Mouse (Mus musculus) retina, postnatal 7 days (tissue): ENCODE results near the gene Gm21970.

Experiments used
- DNase-seq: peaks from one replicate; pipeline ENCODE4 v3.0.0-alpha.2; 2012; ENCODE audit warnings: low read depth, low spot score

Gene Gm21970

DNA sequence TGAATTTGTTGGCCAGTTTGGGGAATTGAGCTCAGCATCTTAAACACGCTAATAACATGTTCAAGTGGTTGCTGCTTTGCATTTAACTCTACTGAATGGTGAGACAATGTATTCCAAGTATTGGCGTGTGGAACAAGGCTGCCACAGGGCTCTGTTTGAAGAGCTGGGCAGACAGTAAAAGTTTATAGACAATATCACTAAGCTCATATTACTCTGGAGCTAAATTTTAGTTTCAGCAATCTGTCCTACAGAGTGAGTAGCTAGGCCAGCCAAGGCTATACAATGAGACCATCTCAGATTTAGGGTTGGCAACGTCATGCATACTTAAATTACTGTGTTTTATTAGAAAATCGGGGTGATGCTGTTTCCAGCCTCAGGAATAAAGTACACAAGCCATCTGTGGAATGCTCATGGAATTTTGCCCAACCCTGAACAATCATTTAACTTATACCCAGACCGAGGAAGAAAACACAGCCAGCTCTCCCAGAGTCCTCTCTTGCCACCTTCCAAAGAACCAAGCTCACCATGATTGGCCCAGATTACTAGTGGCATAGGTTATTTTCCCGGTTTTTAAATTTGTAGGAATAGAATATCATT lies 10.1 kb downstream of the Gm21970 start:
- DNase-seq = no peak

DNA sequence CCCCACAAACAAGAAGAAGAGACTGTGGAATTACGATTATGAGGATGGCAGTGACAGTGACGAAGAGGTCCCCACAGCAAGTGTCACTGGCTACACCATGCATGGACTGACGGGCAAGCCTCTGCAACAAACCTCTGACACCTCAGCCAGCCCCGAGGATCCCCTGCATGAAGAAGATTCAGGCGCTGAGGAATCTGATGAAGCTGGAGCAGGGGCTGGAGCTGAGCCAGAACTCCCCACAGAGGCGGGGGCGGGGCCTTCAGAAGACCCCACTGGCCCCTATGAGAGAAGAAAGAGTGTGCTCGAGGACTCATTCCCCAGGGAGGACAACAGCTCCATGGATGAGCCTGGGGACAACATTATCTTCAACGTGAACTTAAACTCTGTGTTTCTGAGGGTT lies 12.3 kb downstream of the Gm21970 start:
- DNase-seq = no peak

DNA sequence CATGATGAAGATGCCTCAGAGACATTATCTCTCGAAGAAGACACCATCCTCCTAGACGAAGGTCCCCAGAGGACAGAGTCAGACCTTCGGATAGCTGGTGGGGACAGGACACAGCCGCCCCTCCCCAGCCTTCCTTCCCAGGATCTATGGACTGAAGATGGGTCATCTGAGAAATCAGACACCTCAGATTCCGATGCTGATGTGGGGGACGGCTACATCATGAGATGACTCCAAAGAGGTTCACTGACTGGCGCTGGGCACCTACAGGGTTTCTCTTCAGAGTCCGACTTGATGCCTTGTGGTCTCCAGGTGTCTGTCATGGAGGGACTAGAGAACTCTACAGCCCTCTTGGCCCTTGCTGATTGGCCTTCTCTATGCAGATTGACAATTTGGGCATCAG lies 12.7 kb downstream of the Gm21970 start:
- DNase-seq = no peak

DNA sequence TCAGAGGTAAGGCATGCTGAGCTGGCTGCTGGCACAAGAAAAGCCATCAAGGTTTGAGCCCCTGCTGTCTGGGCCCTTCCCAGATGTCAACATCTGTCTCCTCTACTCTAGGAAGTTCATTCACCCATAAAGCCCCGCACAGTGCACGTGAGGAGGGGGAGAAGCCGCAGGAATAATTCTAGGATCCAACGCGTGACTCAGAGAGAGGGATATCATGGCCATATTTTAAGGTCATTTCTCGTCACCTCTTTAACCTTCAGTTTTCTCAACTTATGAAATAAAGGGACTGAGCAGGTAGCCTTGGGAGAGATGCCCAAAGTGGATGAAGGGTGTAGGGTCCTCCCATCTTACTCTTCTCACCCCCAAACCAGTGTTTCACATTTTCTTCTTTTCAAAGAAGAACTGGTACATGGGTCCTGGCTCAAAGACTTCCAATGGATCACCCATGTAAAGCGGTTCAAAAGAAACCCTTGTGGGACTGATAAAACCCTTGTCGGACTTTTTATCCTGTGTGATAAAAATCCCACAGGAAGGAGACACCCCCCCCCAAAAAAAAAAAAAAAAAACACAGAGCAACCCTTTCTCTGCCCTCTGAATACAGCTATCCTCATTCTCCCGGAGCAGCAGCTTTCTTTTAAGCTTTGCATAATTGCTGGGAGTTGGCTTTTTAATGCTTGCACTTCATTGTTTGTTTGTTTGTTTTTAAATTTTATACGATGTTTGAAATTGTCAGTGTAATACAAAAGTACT lies 13.5 kb downstream of the Gm21970 start:
- DNase-seq = no peak

DNA sequence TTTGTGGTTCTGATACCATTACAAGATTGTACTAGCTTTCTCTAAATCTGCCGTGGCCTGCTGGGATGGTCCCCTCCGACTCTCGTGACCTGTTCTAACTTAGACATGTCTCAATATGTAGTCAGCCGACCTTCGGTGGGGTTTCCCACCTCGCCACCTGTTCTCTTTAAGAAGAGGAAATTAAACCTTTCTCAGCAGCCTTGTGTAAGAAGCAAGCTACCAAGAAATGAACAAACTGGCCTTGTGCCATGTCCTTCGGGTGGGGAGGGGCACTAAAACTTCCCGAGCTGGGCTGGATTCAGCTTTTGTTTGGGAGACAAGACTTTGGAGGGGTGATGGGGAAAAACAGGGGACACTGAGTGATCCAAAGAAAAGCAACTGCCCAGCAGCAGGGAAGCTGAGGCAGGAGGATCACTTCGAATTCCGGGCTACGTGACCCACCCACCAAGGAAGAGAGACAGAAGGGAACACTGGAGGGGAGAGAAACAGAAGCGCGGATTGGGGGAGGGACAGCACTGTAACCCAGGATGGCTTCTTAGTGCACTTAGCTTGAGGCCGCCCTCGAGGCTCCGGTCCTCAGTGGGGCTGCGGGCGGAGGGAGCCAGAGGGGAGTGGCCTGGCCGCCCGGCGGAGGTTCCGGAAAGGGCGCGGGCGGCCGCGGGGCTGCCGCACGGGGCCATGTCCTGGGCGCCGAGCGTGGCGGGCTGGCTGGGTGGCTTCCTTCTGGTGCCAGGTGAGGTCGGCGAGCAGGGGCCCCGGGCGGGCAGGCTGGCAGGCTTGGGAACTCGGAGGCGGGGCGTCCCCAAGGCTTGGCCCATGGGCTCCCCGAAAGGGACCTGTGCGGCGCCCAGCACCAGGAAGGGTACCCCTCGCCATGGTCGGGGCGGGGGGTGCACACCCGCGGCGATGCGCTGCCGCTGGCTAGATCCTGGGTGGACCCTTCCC lies 14.4 kb downstream of the Gm21970 start, which contains the start of gene Il10rb:
TSS of gene Il10rb (plus strand) at position 525 of the 945 bp plus-strand sequence.
- DNase-seq = no peak

DNA sequence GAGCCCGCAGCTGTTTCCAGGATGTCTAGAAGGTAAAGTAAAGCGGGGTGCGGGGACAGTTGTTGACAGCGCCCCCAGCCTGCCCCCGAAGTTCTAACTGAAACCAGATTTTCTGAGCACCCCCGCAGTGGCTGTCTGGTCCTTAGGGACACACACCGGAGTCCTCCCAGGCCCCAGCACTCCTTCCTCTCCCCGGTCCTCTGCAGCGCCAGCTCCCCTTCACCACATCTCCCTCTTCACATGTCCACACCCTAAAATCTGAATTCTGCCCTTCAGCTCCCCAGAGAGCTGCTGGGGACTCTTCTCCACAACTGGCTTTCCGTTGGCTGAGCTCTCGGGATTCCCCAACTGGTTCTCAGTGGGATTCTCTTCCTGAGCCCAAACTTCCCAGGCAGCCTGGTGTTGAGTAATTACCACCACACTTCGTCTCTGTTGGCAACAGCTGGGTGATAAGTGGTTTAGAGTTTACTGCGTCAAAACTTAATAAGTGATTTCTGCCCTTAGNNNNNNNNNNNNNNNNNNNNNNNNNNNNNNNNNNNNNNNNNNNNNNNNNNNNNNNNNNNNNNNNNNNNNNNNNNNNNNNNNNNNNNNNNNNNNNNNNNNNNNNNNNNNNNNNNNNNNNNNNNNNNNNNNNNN lies 15.2 kb downstream of the Gm21970 start:
- no peak for DNase-seq

DNA sequence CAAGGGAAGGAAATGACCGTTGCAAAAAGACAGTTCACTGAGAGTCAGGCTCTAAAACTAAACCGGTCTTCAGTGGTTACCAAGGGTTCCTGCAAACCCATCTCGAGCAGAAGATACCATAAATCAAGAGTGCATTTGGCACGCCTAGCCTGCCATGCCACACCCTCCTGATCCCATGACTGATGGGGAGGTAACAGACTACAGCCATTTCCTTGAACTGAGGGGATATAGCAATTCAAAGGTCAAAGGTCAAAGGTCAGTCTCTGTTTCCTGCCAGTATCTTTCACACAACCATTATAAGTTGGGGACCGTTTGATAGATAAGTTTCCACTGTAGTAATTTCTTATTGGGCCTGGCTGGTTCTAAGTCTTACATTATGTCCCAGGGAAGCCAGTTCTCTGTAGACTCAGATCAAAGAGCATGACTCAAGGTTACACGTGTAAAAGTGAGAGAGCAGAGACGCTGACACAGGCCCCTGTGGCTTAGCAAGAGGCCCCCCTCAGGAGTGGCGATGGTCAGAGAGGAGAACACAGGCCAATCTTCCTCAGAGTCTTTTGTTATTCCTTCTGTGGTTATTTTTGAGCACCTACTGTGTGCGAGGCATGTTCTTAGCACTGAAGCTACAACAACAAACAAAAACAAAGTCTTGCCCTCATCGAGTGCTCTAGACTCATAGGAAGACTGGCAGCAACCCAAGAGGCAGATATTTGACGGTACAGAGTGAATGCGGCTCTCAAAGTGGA lies 21.8 kb downstream of the Gm21970 start:
- DNase-seq = no peak

DNA sequence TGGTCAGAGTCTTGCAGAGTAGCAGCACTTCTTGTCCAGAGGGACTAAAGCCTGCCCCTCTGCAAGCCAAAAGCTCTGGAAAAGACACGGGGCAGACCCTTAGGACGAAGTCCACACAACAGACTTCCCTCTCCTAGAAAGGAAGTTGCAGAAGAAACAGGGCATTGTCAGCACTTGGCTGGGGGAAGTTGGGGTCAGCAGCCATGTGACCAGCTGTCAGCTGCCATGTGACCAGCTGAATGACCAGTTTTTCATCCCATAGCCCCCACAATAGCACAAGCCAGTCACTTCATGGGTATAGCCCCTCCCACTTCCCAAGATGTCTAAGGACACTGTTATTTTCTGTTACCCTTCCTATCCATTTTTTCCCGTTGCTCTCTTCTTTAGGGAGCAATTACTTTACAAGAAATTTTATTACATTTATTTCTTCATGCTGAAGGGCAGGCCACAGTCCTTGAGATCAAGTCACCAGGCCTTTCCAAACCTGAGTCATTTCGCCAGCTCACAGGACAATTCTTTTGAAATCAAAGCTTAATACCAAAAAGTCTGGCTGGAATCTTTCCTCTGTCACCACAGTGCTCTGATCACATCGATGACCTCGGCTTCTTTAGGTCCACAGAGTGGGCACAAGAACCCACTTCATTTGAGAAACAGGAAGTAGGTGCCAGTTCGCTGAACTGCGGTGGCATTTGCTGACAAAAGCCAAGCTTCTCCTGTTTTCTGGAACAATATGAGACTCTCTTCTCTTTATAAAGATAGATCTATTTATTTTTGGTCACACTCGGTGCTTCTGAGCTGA lies 24.1 kb downstream of the Gm21970 start:
- no peak for DNase-seq

DNA sequence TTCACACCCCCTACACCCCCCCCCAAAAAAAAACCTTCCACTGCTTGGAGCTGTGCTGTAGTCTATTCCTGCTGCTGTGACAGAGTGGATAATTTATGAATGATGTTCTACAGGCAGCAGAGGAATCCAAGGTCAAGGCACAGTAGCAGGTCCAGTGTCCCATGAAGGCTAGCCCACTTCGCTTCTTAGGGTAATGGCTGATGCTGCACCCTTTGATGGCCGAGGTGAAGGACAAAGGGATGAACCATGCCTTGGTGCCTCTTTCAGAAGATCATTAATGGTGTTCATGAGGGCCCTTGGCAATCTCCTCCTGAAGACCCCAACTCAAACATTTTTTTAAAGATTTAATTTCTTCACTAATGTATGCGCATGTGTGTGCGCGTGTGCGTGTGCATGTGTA lies 24.8 kb downstream of the Gm21970 start:
- DNase-seq = no peak

DNA sequence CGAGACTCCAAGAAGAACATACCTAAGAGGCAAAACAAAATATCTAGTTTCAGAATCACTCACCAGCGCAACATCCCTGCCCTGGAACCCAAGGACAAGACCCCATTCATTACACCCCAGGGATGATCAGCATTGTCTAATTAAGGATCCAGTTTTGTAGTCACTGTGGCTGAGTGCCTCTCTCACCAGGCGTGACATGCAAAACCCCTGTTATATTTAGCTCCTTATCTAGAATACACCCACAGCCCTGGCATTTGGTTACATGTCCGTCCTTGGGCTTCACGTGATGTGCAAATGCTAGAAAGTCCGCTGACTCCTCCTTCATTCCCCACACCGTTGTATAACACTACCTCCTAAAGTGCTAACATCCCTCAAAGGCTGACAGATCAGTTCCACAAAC lies 25.4 kb downstream of the Gm21970 start:
- no peak for DNase-seq

DNA sequence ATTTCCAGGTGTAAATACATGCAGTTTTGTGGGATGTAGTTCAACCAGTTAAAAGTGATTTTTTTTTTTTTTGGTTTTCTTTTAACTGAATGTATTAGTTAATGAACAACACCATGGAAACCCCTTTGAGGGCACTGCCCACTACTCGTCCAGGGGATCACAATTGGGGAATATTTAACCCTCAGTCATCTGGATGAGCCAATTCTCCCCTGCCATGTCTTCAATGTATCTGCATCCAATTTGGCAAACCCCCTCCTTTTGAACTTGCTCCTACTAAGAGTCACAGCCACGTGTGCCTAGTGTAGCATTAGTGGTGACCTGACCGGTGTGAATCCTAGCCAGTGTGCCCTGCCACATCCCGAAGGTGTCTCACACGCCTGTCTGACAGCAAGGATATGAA lies 27.0 kb downstream of the Gm21970 start:
- DNase-seq = no peak

DNA sequence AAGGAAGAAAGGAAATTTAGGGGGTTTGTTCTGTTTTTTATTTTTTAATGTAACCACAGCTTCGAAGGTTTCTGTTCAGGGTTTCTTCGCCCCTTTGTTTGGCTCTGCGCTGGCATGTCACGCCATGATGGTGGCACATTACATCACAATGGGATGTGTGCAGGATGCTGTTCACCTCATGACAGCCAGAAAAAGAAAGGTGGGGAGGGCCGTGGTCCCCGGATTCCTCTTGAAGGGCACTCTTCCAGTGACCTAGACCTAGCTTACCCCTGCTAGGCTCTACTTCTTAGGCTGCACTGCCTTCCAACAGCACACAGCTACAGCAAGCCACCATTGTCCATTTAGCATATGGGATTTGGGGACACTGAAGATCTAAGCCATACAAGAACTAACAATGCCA lies 34.3 kb downstream of the Gm21970 start:
- DNase-seq = no peak

DNA sequence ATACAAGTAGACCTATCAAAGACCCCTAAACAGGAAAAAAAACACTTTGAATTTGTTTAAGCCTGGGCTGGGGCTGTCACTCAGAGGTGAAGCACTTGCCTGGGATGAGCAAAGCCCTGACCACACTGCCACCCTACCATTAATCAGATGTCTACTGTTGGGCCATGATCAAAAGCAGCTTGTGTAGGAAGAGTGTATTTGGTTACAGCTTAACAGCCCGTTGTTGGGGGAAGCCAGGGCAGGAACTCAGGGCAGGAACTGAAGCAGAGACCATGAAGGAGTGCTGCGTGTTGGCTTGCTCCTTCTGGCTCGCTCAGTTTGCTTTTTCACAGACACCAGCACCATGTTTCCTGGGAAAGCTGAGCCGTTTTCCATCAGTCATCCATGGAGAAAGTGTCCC lies 35.1 kb downstream of the Gm21970 start:
- DNase-seq = no peak

DNA sequence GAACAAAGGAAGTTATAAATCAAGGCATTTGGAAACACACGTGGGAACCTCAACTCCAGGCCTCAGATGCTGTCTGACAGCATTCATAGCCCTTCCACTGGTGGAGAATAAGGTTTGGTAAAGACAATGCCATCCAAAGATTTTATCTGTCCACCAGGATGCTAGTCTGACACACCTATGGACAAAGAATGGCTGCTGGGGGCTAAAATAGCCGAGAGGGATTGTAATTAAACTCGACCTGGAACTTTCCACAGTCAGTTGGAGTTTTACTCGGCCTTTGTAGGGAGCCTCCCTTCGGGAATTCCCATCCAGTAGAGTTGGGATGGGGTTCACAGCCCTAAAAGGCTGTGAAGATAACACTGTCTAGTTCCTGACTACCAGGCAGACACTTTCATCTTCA lies 35.9 kb downstream of the Gm21970 start:
- no peak for DNase-seq

DNA sequence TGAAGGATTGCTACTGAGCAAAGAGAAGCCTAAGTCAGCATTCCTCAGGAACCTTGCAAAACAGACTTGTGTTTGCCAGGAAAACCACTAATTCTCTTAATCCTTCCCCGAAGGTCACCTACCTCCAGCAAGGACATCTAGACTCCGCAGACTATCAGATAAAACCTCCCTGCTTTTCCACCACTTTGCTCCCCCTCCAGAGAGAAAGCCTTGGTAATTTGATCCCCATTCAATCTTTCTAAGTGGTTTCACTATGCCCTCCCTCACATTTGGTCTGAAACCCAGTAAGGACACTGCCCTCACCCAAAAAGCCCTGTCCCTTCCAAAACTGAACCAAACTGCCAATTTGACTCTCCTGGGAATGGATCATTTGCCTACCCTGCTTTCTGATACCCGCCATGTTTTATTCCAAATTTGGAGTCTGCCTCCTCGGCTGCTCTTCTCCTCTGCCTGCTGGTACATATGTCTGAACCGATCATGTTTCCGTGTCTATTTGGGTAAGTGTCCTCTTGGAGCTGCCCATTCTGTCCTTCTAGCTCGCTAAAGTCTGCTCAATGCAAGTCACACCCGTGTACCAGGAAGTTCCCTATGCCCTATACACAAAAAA lies 36.8 kb downstream of the Gm21970 start:
- DNase-seq = no peak

DNA sequence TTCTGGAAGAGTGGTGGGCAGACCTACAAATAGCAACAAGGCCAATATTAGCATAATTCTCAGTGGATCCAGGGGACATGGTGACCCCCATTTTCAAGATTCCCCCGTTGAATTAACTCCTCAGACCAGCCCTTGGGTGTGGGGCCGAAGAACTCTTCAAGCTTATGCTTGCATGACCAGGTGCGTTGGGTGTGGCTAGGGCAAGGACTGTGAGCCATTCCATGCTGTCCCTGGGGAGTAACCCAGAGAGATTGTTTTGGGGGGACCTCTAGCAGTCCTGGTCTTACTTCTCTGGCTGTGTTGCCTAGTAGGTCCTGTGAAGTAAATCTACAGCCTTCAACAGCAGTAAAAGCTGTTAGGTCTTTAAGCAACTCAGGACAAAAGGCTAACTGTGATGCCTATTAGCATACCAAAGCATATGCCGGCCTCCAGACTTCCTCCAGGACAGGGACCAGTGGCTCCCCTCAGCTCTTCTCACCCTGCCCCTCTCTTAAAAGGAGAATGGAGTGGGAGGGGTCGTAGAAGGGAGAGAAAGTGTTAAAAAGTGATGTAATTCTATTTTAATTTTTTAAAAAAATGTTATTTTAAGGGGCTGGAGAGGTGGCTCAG lies 41.3 kb downstream of the Gm21970 start:
- DNase-seq = no peak

DNA sequence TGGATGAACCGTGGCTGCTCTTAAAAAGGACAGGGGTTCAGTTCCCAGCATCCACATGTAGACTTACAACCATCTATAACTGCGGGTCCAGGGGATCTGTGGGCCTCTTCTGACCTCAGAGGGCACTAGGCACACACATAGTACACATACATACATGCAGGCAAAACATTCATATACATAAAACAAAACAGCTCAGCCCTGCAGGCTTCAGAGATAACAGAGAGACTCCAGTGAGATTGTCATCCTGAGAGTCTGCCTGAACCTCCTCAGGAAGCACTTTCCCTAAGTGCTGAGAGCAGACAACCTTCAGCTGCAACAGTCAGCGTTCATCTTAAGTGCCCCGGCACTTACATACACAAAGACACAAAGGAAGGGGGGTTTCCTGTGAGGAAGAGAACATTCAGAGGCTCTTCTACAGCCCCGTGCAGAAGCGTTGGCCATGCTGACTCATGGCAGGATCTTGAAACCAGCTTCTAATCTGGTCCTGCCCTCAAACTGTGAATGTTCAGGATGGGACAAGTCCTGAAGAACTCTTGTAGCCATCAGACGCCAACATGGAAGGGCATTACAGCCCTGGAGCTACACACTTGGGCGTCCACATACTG lies 41.9 kb downstream of the Gm21970 start:
- DNase-seq = no peak

DNA sequence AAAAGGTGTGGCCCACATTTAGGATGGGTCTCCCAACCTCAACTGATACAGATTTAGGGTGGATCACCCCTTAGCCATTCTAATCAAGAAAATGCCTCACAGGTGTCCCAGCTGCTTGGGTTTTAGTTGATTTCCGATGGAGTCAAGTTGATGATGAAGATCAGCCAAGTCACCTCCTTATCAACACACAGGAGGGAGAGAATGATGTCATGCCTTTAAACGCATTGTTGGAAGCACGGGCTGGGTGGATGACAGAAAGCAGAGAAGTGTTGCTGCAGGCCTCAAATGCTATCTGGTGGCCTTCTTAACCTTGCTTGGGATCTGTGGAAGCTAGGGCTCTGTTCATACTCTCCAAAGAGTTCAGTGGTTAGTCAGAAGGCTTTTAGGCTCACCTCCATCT lies 42.6 kb downstream of the Gm21970 start:
- no peak for DNase-seq

DNA sequence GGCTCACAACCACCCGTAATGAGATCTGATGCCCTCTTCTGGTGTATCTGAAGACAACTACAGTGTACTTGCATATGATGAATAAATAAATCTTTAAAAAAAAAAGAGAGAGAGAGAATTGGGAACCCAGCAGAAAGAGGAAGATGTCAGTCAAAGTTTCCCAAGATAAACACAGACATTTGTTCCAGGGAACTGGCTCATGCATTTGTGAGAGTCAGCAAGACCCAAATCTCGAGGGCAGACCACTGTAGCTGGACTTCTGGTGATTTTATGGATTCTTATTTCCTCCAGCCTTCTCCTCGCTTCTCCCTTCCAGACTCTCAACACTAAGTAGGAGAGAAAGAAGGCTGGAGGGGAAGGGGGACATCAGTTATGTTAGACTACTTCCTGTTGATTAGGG lies 46.6 kb downstream of the Gm21970 start:
- no peak for DNase-seq
